Mouse (Mus musculus) layer of hippocampus, adult 2 months (tissue): Measurements from ENCODE around the gene Cyb561d2. TPM values are rescaled to one million over a fixed set of nuclear protein-coding genes. Genes with fewer than 3 reads are reported as not detected.
A peak's percentile ranks its signal among the peaks of the same experiment; 100 is the strongest.

Source experiments
- DNase-seq, 2 experiments: peaks; one replicate each; pipeline ENCODE4 v3.0.0; 2022; ENCODE audit warnings: low spot score in 2 of 2
- H3K27ac ChIP-seq: fragments of 200-600 bp; 2 replicates; pipeline ENCODE4 v1.8.1; 2022
- H3K4me3 ChIP-seq: fragments of 200-600 bp; 2 replicates; pipeline ENCODE4 v1.8.1; 2022; ENCODE audit warnings: mild to moderate bottlenecking
- CTCF ChIP-seq: fragments of 200-600 bp; conservative IDR thresholded peaks from 2 replicates; pipeline ENCODE4 v1.8.1; 2022; ENCODE audit warnings: antibody characterized with exemption, mild to moderate bottlenecking, moderate library complexity
- total RNA-seq, 2 experiments: library from RNA; stranded (reverse); gene quantifications; 2 replicates each; pipeline ENCODE4 v1.2.3; 2021

The Cyb561d2 gene
- total RNA-seq, 2 experiments from 2014 or later: 13.8 to 15.3 TPM

DNA sequence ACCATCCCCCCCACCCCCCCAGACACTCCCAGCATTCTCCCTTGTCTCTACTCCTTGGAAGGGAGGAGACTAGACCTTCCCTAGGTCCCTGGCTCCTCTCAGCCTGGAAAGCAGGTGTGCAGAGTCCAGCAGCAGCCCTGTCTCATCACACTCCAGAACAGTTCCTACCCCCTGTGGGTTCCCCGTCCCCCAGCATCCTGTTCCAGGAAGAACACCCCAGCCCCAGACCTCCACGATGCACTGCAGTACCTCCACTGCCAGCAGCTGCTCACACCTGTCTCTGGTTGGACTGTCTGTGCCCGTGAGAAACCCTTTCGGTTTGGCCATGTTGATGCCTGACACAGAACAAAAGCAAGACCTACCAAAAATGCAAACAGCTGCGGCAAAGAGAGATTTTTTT lies 20.8 kb downstream of the Cyb561d2 start:
- DNase-seq: no peak
- TF ChIP-seq CTCF: no peak
- Histone ChIP-seq H3K27ac (no peak overlapping the region), H3K4me3 (no peak overlapping the region)

DNA sequence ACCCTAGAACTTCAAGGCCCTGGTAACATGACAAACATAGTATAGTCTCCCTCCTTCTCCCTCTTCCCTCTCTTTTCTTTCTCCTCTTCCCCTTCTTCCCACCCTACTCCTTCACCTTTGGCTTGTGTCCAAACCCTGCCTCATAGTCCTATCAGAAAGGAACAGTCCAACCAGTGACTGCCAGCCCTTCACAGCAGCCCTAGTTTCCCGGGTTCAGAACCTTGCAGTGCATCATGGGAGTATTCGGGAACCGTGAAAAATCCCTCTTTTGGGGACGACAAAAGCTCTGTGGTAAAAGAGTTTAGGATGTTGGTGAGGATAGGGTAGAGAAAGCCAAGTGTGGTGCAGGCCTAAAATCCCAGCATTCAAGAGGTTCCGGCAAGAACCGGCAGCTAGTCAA lies 21.7 kb downstream of the Cyb561d2 start:
- no peak for TF ChIP-seq CTCF
- no peak overlapping the region for H3K27ac ChIP-seq
- no peak overlapping the region for H3K4me3 ChIP-seq
- DNase-seq: no peak

GRCm38 (mm10) chr9:107514303-107514955 lies 27.6 kb downstream of the Cyb561d2 start:
- Histone ChIP-seq H3K27ac (no peak overlapping the region), H3K4me3 (no peak overlapping the region)
- peak; percentile 99 for TF ChIP-seq CTCF
- DNase-seq: peak; percentile 80 to 90

DNA sequence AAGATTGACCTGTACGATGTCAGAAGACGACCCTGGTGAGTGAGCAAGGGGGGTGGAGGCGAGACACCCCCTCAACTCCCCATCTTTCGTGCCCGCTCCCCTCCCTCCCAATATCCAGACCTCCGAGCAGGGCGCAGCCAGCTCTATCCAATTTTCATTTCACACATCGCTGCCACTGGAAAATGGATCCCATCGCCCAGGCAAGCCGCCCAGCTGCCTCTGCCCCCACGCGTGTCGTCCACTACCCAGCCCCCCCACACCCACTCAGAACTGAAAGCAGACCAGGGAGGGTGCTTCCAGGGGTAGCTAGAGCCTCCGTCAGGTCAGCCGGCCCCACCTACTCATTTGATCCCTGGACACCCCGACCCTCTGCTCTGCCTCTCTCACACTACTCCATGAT lies 29.7 kb downstream of the Cyb561d2 start:
- Histone ChIP-seq H3K27ac (no peak overlapping the region), H3K4me3 (no peak overlapping the region)
- TF ChIP-seq CTCF: no peak
- DNase-seq: no peak

- no peak overlapping the region for H3K4me3 ChIP-seq
- DNase-seq: no peak
- no peak overlapping the region for H3K27ac ChIP-seq
- TF ChIP-seq CTCF: no peak
Observed at GRCm38 (mm10) chr9:107511436-107511835, 30.6 kb downstream of the Cyb561d2 start.

DNA sequence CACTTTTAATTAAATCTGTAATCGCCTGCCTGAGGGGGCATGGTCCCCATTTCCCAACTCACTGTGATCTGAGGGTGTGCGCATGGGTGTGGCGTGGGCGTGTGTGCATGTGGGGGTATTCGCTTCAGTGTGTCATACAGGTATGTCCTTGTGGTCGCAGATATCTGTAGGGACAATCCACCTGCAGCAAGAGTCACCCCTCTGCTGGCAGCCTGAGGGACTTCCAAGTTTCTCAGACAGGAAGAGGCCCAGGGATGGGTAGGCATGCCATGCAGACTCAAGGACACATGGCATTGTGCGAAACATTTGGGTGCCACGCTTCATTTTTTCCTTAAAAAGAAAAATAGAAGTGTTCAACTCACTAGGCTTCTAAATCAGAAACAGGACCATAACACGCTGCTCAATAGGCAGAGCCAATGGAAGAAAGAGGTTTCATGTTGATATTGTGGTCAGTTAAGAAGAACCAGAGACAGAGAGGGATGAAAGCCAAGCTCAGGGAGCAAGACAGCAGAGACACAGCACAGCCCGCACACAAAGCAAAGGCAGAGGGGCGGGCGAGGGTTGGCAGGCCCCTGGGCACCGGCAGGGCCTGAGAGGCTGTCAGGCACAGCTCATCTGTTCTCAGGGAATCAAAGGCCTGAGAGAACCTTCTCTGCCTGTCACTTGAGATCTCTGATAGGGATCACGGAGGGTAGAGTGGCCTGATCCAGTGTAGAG lies 31.5 kb downstream of the Cyb561d2 start:
- peak; percentile 40 for TF ChIP-seq CTCF
- Histone ChIP-seq H3K4me3 (no peak overlapping the region), H3K27ac (no peak overlapping the region)

GRCm38 (mm10) chr9:107508266-107508665 lies 33.7 kb downstream of the Cyb561d2 start:
- peak; percentile 64 to 76 for DNase-seq
- no peak overlapping the region for H3K27ac ChIP-seq
- TF ChIP-seq CTCF: peak; percentile 64
- H3K4me3 ChIP-seq: peak overlapping the region; percentile 20; the same call in 1 of the 2 replicates

More for the DNA sequence above, 31.5 kb downstream of the Cyb561d2 start:
- DNase-seq: no peak

GRCm38 (mm10) chr9:107504662-107505537 lies 37.1 kb downstream of the Cyb561d2 start:
- DNase-seq: no peak
- Histone ChIP-seq H3K4me3 (no peak overlapping the region), H3K27ac (no peak overlapping the region)
- no peak for TF ChIP-seq CTCF

DNA sequence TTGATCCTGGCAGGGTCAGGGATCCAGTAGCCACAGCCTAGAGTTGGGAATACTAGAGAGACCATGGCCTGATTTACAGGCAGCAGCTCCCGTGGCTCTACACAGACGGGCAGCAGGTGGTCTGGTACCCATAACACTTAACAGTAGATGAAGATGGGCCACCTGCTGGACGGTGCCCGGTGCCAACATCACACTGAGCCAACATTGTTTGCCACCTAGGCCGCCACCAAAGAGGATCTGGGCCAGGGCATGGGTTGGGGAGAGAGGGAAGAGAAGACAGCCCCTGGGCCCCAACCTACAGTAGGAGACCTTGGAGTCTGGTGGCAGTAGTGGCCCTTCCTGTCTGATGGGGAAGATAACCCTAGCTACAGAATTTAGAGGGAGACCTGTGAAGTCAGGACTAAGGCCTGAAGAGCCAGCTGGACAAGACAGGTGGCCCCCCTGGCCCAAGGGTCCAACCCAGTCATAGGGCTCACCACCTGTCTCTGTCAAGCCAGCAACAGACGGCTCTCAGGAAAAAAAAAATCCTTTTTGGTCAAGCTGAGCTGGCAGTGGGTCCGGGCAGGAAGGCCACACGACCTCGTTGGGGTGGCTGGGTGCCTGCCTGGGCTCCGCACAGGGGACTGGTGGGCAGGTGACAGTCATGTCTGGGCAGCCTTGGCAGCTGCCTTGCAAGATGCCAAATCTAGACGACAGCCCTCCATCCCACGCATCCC lies 39.7 kb downstream of the Cyb561d2 start:
- no peak overlapping the region for H3K4me3 ChIP-seq
- no peak for DNase-seq
- TF ChIP-seq CTCF: no peak
- no peak overlapping the region for H3K27ac ChIP-seq

DNA sequence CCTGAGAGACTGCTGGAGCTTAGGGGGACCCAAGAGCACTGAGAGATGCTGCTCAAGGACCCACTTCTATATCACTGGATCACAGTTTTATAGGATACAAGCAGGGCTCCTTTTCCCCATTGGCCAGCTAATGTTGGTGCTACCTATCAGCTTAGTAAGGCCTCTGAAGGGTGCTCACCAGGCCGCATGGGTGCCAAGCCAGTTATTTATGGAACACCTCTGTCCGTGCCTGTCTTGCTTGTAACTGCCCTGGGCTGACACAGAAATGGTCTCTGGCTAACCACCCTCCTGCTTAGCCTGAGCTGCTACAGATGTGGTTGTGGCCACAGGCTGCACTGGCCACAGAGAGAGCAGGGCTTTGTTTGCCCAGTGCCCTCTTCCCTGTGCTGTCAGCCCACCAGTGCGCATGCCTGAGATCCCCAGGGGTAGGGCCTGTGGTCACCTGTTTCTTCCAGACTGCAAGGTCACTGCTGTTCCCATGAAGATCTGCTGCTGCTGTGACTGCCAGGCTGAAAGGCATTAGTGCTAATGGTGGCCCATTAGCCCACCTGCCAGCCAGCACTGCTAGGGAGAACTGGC lies 41.2 kb downstream of the Cyb561d2 start:
- no peak for TF ChIP-seq CTCF
- no peak overlapping the region for H3K27ac ChIP-seq
- no peak overlapping the region for H3K4me3 ChIP-seq
- no peak for DNase-seq

DNA sequence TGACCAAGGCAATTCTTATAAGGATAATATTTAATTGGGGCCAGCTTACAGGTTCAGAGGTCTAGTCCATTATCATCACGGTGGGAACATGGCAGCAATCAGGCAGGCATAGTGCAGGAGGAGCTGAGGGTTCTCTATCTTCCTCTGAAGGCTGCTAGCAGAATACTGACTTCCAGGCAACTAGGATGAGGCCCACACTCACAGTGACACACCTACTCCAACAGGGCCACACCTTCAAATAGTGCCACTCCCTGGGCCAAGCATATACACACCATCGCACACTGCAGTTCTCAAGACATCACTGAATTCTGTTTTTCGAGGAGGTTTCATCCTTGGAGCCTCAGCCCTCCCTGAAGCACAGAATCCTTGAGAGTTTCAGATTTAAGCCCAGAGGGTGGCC lies 45.6 kb downstream of the Cyb561d2 start:
- Histone ChIP-seq H3K4me3 (no peak overlapping the region), H3K27ac (no peak overlapping the region)
- DNase-seq: no peak
- TF ChIP-seq CTCF: no peak

DNA sequence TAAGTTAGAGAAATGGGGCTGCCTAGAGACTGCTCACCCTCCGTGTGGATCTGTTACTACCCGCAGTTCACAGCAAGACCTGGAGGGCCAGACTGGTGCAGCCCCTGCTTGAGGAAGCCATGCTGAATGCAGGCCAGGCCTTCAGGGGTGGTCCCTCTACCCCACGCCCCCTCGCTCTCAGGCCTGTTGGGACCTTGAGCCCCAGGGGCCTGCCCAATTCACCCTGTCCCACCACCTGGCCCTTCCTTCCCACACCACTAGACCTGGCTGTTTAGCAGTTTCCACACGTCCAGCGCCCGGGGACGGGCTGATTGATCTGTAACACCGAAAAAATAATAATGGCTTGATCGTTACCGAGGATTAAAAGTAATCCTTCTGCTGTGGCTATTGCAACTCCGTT lies 47.8 kb downstream of the Cyb561d2 start:
- TF ChIP-seq CTCF: no peak
- H3K27ac ChIP-seq: no peak overlapping the region
- H3K4me3 ChIP-seq: no peak overlapping the region
- no peak for DNase-seq
